Mouse (Mus musculus): Measurements from ENCODE around the gene Fktn.
"Not testable (repeated sequence)": the region's sequence is repeated elsewhere in the genome, so short reads cannot be mapped to it uniquely, and the experiment has no call there.

Gene Fktn

GRCm38 (mm10) chr4:53770958-53771735 lies 57.3 kb downstream of the Fktn start:
- no peak for DNase-seq (ENCODE audit: low read depth, low spot score)

DNA sequence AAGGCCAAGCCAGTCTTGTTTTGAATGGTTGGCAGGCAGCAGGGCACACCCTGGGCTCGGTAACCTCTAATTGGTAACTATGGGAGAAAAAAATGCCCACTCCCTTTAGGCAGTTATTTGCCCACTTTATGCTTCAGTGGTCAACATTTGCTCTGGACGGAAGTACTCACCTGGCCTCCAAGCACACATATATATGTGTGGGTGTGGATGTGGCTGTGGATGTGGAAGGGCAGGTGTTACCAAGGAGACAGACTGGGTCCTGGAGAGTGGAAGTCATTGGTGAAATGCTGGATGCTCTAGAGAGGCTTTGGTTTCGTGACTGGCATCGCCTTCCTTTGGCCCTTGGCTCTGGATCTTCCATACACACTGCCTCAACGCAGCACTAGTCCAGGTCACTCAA lies 58.2 kb downstream of the Fktn start:
- no peak for DNase-seq (ENCODE audit: low read depth, low spot score)

GRCm38 (mm10) chr4:53773911-53774310 lies 60.1 kb downstream of the Fktn start:
- DNase-seq (ENCODE audit: low read depth, low spot score), result no peak

GRCm38 (mm10) chr4:53781396-53781795 lies 67.6 kb downstream of the Fktn start:
- DNase-seq (ENCODE audit: low read depth, low spot score), result no peak

DNA sequence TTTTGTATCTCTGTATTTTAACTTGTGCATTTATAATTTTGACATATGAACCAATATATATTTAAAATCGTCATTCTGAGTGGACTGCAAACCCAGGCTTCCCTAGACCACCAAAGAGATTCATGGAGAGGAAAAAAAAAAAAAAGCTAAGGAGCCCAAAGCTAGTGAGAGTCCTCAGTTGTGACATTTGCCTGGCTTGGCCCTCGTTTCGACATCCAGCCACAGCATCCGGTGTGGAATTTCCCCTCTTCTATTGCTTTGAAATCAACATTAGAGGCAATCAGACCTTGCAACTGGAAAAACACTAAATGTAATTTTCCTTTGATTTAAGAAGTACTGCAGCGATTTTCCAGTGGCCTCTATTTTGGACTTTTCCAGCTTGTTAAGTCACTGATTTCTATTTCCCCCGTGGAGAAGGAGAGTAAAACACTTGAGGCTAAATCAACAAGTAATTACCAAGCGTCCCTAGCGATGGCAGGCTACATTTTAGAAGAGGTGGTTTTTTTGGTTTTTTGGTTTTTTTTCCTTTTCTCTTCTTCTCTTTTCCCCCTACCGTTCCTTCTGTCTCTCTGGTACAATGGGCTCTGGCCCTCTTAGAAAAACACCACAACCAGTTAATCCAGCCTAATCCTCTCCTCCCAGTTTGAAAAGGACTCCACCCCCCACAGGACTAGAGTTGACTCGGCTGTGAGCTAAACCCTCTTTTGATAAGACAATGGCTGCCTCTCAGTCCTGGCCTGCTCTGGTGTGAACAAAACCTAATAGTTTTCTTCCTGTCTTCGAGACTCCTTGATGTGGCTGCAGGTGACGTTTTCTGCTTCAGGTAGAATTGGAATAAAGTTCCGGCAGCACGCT lies 68.6 kb downstream of the Fktn start:
- no peak for DNase-seq (ENCODE audit: low read depth, low spot score)

DNA sequence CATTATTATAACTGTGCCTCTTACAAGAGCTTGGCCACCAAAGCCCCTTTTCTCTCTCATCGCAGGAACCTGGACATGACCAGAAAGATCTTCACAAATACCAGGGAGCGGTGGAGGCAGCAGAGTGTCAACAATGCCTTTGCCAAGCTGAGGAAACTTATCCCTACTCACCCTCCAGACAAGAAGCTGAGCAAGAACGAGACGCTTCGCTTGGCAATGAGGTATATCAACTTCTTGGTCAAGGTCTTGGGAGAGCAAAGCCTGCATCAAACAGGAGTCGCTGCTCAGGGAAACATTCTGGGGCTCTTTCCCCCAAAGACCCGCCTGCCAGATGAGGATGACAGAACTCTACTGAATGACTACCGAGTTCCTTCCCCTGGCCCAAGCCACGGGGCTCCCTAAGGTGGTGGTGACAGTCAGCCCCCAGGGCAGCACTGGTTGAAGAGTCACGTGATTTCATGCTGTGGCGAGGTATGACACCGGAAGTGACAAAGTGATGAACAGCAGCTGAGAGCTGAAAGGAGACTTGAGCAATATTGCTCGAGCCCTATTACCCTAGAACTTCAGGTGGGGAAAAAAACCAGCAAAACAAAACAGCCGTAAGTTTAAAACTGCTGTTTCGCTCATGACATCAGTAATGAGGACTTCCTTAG lies 72.1 kb downstream of the Fktn start:
- no peak for DNase-seq (ENCODE audit: low read depth, low spot score)

DNA sequence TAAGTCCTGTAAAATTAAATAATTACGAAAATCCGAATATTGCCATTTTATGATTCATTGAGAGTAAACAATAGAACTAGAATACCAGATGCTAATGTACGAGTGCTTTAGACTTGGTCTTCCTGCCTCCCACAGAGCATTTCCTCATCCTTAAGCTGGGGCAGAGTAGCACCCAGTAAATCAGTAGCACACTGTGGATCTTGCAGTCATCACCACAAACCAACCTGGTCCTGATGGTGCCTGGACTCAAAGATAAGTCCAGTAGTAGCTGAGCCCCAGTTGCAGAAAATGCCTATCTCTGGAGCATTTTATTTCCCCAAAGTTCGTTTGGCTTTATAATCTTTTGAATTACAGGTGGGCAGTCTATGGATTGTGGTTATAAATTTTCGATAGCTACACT lies 73.1 kb downstream of the Fktn start:
- DNase-seq (ENCODE audit: low read depth, low spot score), result no peak

- DNase-seq (ENCODE audit: low read depth, low spot score), result no peak
These were observed 75.5 kb downstream of the Fktn start for GRCm38 (mm10) chr4:53789346-53789745.

DNA sequence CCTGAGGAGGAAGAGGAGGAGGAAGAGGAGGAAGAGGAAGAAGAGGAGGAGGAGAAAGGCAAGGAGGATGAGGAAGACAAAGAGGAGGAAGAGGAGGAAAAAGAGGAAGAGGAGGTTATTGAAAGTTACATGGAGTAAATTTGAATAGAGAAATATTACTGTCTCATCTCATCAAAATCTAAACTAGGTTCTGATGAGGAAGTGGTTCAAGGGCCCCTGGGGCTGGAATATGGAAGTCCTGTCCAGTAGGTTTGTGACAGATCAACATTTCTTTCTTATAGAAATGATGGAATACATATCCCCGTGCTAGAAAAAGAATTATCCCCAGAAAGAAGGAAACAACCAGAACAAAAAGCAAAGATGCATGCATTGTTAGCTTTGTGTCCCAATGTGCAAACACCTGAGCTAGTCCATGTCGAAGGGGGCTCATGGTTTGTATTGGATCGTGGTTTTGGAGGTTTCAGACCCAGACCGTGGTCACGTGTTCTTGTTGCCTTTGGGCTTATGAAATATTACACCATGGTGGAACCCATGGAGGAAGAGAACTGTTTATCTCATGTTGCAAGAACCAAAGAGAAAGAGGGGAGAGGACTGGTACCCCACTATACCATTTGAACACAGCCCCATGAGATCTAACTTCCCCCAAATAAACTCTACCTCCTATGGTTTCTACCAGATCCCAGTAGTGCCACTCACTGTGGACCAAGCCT lies 80.6 kb downstream of the Fktn start:
- no peak for DNase-seq (ENCODE audit: low read depth, low spot score)

DNA sequence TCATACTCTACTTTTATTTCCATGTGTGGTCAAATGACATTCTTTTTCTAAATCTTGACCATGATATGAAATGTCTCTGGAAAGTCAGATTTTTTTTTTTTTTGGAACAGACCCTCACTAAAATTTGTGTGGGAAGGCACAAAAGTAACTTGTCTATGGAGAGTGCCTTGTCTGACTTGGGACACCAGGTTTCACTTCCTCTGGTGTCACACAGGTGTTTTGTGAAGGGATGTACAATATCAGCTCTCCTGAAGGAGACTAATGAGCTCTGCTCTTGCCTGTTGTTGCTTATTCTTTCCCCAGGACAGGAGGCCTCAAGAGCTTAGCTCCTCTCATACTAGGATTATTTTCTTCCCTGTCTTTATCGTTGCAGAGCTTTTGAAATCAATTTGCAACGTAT lies 81.3 kb downstream of the Fktn start:
- DNase-seq (ENCODE audit: low read depth, low spot score), result no peak

DNA sequence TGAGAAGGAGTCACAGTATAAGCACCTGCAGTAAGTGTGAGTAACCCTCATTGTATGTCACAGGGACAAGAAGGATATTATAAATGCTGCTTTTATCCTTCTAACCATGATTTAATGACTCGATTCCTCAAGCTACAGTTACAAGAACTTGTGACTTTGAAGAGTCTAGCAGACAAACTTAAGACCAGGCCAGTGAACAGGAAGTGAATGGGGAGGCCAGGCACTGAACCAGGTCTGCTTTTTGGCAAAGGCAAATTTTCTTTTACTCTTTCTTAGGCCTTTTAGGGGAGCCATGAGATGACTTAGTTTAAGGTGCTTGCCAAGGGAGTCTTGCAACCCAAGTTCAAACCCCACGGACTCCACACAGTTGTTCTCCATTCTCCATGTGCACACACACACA lies 81.9 kb downstream of the Fktn start:
- no peak for DNase-seq (ENCODE audit: low read depth, low spot score)

GRCm38 (mm10) chr4:53796865-53797772 lies 83.3 kb downstream of the Fktn start:
- DNase-seq (ENCODE audit: low read depth, low spot score), result no peak

DNA sequence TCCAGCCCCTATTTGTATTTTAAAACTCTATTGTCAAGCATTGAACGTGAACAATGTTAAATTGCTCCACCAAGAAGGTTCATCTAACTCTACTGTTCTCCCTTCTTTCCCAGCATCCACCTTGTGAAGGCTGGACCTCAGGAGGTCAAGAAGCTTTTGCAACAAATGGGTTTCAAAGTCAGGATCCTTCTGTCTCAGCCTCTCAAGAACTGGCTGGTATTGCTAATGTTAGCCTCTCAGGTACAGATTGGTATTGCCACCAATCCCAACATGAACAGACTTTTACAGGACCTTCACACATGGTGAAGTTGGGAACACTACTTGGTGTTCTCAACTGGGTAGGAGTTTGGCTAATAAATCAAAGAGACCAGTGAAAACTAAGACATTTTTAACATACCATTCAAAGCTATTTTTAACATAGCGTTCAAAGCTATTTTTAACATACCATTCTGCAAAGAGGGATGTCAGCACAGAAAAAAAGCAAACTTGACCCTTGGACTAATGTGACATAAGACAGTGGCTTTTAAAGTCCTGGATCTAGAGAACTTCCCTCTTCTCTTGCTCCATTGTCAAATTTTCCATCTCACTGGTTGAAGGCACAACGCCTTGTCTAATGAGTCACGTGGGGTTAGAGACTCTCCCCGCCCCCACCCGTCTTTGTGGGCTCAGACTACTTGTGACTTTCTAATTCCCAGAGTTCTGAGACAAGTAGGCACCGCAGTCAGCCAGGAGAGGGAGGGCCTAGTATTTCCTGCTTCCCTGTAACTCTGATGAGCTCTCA lies 85.3 kb downstream of the Fktn start:
- no peak for DNase-seq (ENCODE audit: low read depth, low spot score)

GRCm38 (mm10) chr4:53799753-53800152 lies 86.0 kb downstream of the Fktn start:
- DNase-seq (ENCODE audit: low read depth, low spot score), result no peak

DNA sequence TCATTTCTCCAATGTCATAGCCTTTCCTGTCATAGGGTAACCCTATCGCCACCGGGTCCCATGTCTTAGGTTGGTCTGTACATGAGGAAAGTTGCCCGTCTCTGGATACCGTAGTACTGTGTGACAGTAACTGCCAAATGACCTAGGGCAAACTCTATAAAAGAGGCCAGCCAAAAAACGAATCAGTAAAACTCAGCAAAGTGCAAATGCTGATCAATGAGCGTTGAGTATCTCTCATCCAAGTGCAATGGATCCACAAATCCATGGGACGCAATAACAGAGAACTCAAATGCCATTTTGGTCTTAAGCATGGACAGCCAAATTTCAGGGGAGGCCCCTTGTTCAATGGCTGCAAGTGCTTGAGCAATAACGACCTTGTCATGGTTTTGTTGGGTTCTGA lies 89.9 kb downstream of the Fktn start:
- DNase-seq (ENCODE audit: low read depth, low spot score), result not testable (repeated sequence)

- not testable (repeated sequence) for DNase-seq (ENCODE audit: low read depth, low spot score)
These were observed 92.6 kb downstream of the Fktn start for GRCm38 (mm10) chr4:53806428-53806827.

DNA sequence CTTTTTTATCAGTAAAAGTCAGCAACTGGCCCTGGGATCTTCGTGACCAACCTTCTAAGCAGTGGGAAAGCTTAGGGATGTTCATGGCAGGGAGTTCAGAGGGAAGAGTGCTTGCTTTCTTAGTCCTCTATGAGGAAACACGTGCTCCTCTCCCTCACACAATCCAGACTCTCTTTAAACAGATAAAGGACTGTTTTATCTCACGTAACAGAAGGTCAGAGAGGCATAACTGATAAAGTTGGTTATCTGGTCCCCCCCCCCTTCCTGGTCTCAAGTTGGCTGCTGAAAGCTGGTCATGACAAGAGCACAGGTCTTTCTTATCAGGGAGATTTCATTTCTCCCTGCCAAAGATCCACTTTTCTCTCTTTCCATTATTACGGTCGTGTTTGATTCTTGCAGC lies 104.5 kb downstream of the Fktn start:
- no peak for DNase-seq (ENCODE audit: low read depth, low spot score)

- DNase-seq (ENCODE audit: low read depth, low spot score), result no peak
These were observed 109.9 kb downstream of the Fktn start for GRCm38 (mm10) chr4:53823697-53824096.

- no peak for DNase-seq (ENCODE audit: low read depth, low spot score)
These were observed 111.0 kb downstream of the Fktn start for GRCm38 (mm10) chr4:53824831-53825230.
